Mouse (Mus musculus): ENCODE results near the gene Hs3st2. TPM values are rescaled to one million over a fixed set of nuclear protein-coding genes. Genes with fewer than 3 reads are reported as not detected.

The Hs3st2 gene
- polyA plus RNA-seq (2012; rRNA removed), result not detected in 2 replicates

GRCm38 (mm10) chr7:121391225-121391983 is at the start of gene Hs3st2:
Gene Hs3st2, plus strand, starts transcription at chr7:121391859.

All from liver, embryonic 14 days (tissue).